Mouse (Mus musculus) stomach, postnatal 0 days (tissue): ENCODE measurements around the gene Ralgapa1. TPM values are rescaled to one million over a fixed set of nuclear protein-coding genes. Genes with fewer than 3 reads are reported as not detected.
"Not testable (repeated sequence)": the region's sequence is repeated elsewhere in the genome, so short reads cannot be mapped to it uniquely, and the experiment has no call there.

Experiments used
- ATAC-seq: fragments of 200-750 bp; cut with Nextera tagmentation; 2 replicates; pipeline ENCODE4 v1.8.0; 2017; ENCODE audit not compliant: low FRiP score, low TSS enrichment
- DNase-seq: peaks from one replicate; pipeline ENCODE4 v3.0.0-alpha.2; 2016; ENCODE audit warnings: low spot score
- H3K27ac ChIP-seq: fragments of 300-500 bp; sonication (generic); replicated peaks from 2 replicates; pipeline ENCODE4 v1.5.1; 2014; ENCODE audit warnings: mild to moderate bottlenecking, control low read depth
- H3K27me3 ChIP-seq: fragments of 300-500 bp; sonication (generic); 2 replicates; pipeline ENCODE4 v1.6.1; 2014; ENCODE audit warnings: low read length; ENCODE audit not compliant: control insufficient read depth, insufficient read depth
- H3K36me3 ChIP-seq: fragments of 300-500 bp; sonication (generic); 2 replicates; pipeline ENCODE4 v1.6.1; 2014; ENCODE audit warnings: low read length, mixed read lengths; ENCODE audit not compliant: control insufficient read depth, insufficient read depth
- H3K4me1 ChIP-seq: fragments of 300-500 bp; sonication (generic); replicated peaks from 2 replicates; pipeline ENCODE4 v1.6.1; 2014; ENCODE audit warnings: antibody characterized with exemption; ENCODE audit not compliant: control insufficient read depth, insufficient read depth
- H3K4me2 ChIP-seq: fragments of 300-500 bp; sonication (generic); replicated peaks from 2 replicates; pipeline ENCODE4 v1.6.1; 2014; ENCODE audit warnings: low read depth, mild to moderate bottlenecking, control low read depth, moderate library complexity
- H3K4me3 ChIP-seq: fragments of 300-500 bp; sonication (generic); 2 replicates; pipeline ENCODE4 v1.5.1; 2014; ENCODE audit warnings: low read depth, low read length, control low read depth
- H3K9ac ChIP-seq: fragments of 300-500 bp; sonication (generic); 2 replicates; pipeline ENCODE4 v1.6.1; 2014; ENCODE audit warnings: mild to moderate bottlenecking, low read length, control low read depth, mixed read lengths
- H3K9me3 ChIP-seq: fragments of 300-500 bp; sonication (generic); 2 replicates; pipeline ENCODE4 v1.6.1; 2016; ENCODE audit warnings: low read length; ENCODE audit not compliant: control insufficient read depth
- CTCF ChIP-seq: IDR thresholded peaks from 2 replicates; pipeline ENCODE4 v1.5.1; 2016; ENCODE audit warnings: antibody characterized with exemption, low read depth, mild to moderate bottlenecking, moderate library complexity
- EP300 ChIP-seq: optimal IDR thresholded peaks from 2 replicates; pipeline ENCODE3; 2016; ENCODE audit warnings: antibody characterized with exemption
- WGBS: fragments of 180-500 bp; shearing (Covaris S2); extraction: QIAGEN DNeasy Blood & Tissue Kit; methylation state at CpG from one replicate; pipeline ENCODE4 v1.1.7; 2014; 5-methylcytosine and 5-hydroxymethylcytosine counted together
- polyA plus RNA-seq: library from polyadenylated mRNA; unstranded; fragments of >200 nt; fragmentation: Nextera tagmentation; extraction: Ambion mirVana; gene quantifications from 2 replicates; pipeline ENCODE4 v1.2.1, GENCODE M21; 2015

Ralgapa1 gene
- polyA plus RNA-seq, 1 experiment from 2014 or later: 8.8 TPM

- TF ChIP-seq CTCF (no peak), EP300 (no peak)
- Histone ChIP-seq H3K9me3 (no peaks in the 10 kb centered on the region), H3K27me3 (peaks cover 8% of the 10 kb centered on the region; the same call in 1 of the 2 replicates), H3K36me3 (no peaks in the 10 kb centered on the region), H3K9ac (no peak overlapping the region), H3K4me2 (no peak overlapping the region), H3K27ac (no peak overlapping the region), H3K4me3 (no peak overlapping the region), H3K4me1 (peaks cover under 1% of the 10 kb centered on the region; the same call in 1 of the 2 replicates)
- WGBS: 79% methylated on average over 3 of the region's 3 CpGs
- DNase-seq (no peak), ATAC-seq (no peak)
Observed at GRCm38 (mm10) chr12:55604411-55604810, 216.6 kb downstream of the Ralgapa1 start.

- 0 out of 2 replicates have a peak overlapping the region, but pooled peaks have one; percentile 61 for H3K4me2 ChIP-seq
- DNase-seq (no peak), ATAC-seq (peak; percentile 66)
- H3K36me3 ChIP-seq: no peaks in the 10 kb centered on the region
- peaks cover 5% of the 10 kb centered on the region; the same call in 1 of the 2 replicates for H3K4me1 ChIP-seq
- H3K9ac ChIP-seq: no peak overlapping the region
- peaks cover 19% of the 10 kb centered on the region; the same call in 1 of the 2 replicates for H3K27me3 ChIP-seq
- H3K9me3 ChIP-seq: no peaks in the 10 kb centered on the region
- TF ChIP-seq CTCF (no peak), EP300 (no peak)
- no peak overlapping the region for H3K27ac ChIP-seq
- H3K4me3 ChIP-seq: peak overlapping the region; percentile 13; the same call in 1 of the 2 replicates
- 4% methylated on average over 42 of the region's 42 CpGs for WGBS
Observed at GRCm38 (mm10) chr12:55600503-55600994, 220.4 kb downstream of the Ralgapa1 start.

GRCm38 (mm10) chr12:55599639-55600502, 221.1 kb downstream of the Ralgapa1 start:
- H3K4me2 ChIP-seq: peak overlapping the region; percentile 61
- TF ChIP-seq CTCF: no peak
- TF ChIP-seq EP300: no peak
- peaks cover 5% of the 10 kb centered on the region; the same call in 1 of the 2 replicates for H3K4me1 ChIP-seq
- ATAC-seq (peak; percentile 91), DNase-seq (peak; percentile 80)
- H3K4me3 ChIP-seq: peak overlapping the region; percentile 36
- no peak overlapping the region for H3K27ac ChIP-seq
- WGBS: 1% methylated on average over 95 of the region's 109 CpGs
- no peaks in the 10 kb centered on the region for H3K36me3 ChIP-seq
- H3K27me3 ChIP-seq: peaks cover 19% of the 10 kb centered on the region; the same call in 1 of the 2 replicates
- no peaks in the 10 kb centered on the region for H3K9me3 ChIP-seq
- no peak overlapping the region for H3K9ac ChIP-seq

- Histone ChIP-seq H3K4me1 (peaks cover 5% of the 10 kb centered on the region; the same call in 1 of the 2 replicates), H3K4me2 (peak within 1 kb of the TSS; percentile 61), H3K27ac (no peak within 1 kb of the TSS), H3K9ac (no peak within 1 kb of the TSS), H3K27me3 (peaks cover 19% of the 10 kb centered on the region; the same call in 1 of the 2 replicates), H3K36me3 (no peaks in the 10 kb centered on the region), H3K9me3 (no peaks in the 10 kb centered on the region), H3K4me3 (peak within 1 kb of the TSS; percentile 36)
- ATAC-seq: peak; percentile 33; the same call in 1 of the 2 replicates
- DNase-seq: no peak
- TF ChIP-seq CTCF (no peak), EP300 (no peak)
- WGBS: 1% methylated on average over 74 of the region's 77 CpGs
Observed at GRCm38 (mm10) chr12:55598887-55599561, 221.9 kb downstream of the Ralgapa1 start, which contains the start of gene Insm2. Gene Insm2 (plus strand): TSS chr12:55599427.

- Histone ChIP-seq H3K9me3 (no peaks in the 10 kb centered on the region), H3K36me3 (no peaks in the 10 kb centered on the region), H3K9ac (no peak overlapping the region), H3K4me3 (peak overlapping the region; percentile 36; the same call in 1 of the 2 replicates), H3K4me1 (peaks cover 5% of the 10 kb centered on the region; the same call in 1 of the 2 replicates), H3K27me3 (peaks cover 19% of the 10 kb centered on the region; the same call in 1 of the 2 replicates), H3K4me2 (peak overlapping the region; percentile 61; the same call in 1 of the 2 replicates), H3K27ac (no peak overlapping the region)
- no peak for DNase-seq
- no peak for ATAC-seq
- TF ChIP-seq EP300 (no peak), CTCF (no peak)
- WGBS: 12% methylated on average over 7 of the region's 7 CpGs
Observed at GRCm38 (mm10) chr12:55598537-55598886, 222.5 kb downstream of the Ralgapa1 start.

GRCm38 (mm10) chr12:55586936-55587335, 234.0 kb downstream of the Ralgapa1 start:
- DNase-seq, H3K9me3 ChIP-seq, H3K4me3 ChIP-seq, H3K4me2 ChIP-seq, H3K27me3 ChIP-seq, ATAC-seq, H3K36me3 ChIP-seq, H3K27ac ChIP-seq, H3K4me1 ChIP-seq, H3K9ac ChIP-seq: not testable (repeated sequence)
- WGBS: 57% methylated on average over 9 of the region's 9 CpGs
